Mouse (Mus musculus): Measurements from ENCODE around the gene Atp5d. TPM values are rescaled to one million over a fixed set of nuclear protein-coding genes. Genes with fewer than 3 reads are reported as not detected.
"Not testable (repeated sequence)": the region's sequence is repeated elsewhere in the genome, so short reads cannot be mapped to it uniquely, and the experiment has no call there.

Gene Atp5d
- polyA plus RNA-seq, 1 experiment from 2014 or later, result 454 TPM

DNA sequence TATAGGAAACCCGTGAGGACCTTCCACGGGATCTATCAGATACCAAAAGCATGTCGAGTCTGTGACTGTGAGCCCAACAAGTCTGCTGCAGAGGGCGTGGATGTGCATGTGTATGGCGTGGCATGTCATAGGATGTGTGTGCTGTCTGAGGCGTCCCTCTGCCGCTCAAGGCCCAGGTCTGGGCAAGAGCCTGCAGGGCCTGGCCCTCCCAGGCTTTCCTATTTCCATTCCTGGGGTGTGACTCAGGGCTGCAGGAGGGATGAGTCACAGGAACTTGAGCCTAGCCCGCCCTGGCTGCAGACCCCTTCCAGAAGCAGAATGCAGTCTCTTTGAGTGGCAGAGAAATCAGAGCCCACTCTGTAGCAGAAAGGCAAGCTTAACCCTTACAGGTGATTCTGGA lies 25.3 kb downstream of the Atp5d start:
- Histone ChIP-seq H3K4me1 (ENCODE audit: control insufficient read depth, insufficient read depth, low read length) (peaks cover 43% of the 10 kb centered on the region), H3K9ac (ENCODE audit: low read depth, low read length) (peak overlapping the region; percentile 75; the same call in 1 of the 2 replicates), H3K27me3 (ENCODE audit: control insufficient read depth, insufficient read depth, low read depth, low read length) (no peaks in the 10 kb centered on the region), H3K4me3 (ENCODE audit: low read depth, low read length) (no peak overlapping the region), H3K4me2 (ENCODE audit: low read length) (peak overlapping the region; percentile 97; the same call in 1 of the 2 replicates), H3K27ac (ENCODE audit: low read length) (no peak overlapping the region), H3K36me3 (ENCODE audit: control insufficient read depth, insufficient read depth, low read length) (no peaks in the 10 kb centered on the region), H3K9me3 (replicated peaks; ENCODE audit: control insufficient read depth, low read length, poor library complexity, severe bottlenecking) (no peaks in the 10 kb centered on the region)
- 81% methylated on average over 8 of the region's 8 CpGs for WGBS
- ATAC-seq, result no peak

DNA sequence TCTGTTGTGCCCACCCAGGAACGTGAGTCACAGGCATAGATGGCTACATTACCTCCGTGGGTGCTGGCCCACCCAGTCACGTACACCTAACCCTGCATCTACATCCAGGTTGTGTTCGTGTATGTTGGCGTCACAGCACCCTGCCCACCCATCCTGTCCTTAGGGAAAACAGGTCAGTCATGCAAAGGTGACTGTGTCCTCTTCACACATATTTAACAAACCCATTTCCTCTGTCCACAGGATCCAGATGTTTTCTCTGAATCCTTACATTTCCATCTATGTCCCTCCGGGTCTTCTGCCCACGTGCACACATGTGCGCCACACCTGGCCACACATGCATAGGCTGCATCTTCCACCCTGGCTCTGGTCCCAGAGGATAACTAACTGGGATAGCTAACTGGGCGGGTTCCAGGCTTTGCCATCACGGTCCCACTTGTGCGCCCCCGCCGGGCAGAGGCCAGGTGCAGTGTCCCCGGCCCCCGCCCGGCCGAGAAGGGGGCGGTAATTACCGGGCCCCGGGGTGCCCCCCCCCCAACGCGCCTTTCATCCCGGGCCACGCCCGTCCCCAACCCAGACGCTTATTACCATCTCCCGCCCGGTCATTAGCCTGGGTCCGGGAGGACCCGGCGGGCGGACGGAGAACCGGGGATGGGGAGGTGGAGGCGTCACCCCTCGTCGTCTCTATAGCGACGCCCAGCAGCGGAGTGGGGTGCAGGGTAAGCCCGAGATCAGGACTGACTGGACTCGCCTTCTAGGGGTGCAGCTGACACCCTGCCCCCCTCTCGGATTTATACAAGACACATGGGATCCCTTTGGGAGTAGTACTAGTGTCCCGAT lies 25.9 kb downstream of the Atp5d start:
- Histone ChIP-seq H3K9me3 (replicated peaks; ENCODE audit: control insufficient read depth, low read length, poor library complexity, severe bottlenecking) (no peaks in the 10 kb centered on the region), H3K36me3 (ENCODE audit: control insufficient read depth, insufficient read depth, low read length) (no peaks in the 10 kb centered on the region), H3K27ac (ENCODE audit: low read length) (peak overlapping the region; percentile 82), H3K4me3 (ENCODE audit: low read depth, low read length) (peak overlapping the region; percentile 50), H3K27me3 (ENCODE audit: control insufficient read depth, insufficient read depth, low read depth, low read length) (no peaks in the 10 kb centered on the region), H3K9ac (ENCODE audit: low read depth, low read length) (peak overlapping the region; percentile 75), H3K4me1 (ENCODE audit: control insufficient read depth, insufficient read depth, low read length) (peaks cover 44% of the 10 kb centered on the region), H3K4me2 (ENCODE audit: low read length) (peak overlapping the region; percentile 97)
- 8% methylated on average over 43 of the region's 44 CpGs for WGBS
- ATAC-seq, result peak; percentile 2; the same call in 1 of the 2 replicates

DNA sequence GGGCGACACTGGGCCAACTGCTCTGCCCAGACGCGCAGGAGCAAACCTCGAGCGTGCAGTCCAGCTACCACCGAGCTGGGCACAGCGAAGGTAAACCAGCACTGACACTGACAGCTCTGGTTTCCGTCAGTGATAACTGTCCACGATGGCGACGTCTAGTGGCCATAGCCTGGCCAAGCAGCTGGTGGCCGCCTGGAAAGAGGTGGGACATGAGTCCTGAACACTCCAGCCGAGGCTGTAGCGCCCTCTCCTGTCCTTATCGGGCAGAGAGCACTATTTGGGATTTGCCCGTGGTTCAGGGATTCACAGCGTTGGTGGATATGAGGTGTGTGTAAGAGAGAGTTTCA lies 26.5 kb downstream of the Atp5d start:
- Histone ChIP-seq H3K9me3 (replicated peaks; ENCODE audit: control insufficient read depth, low read length, poor library complexity, severe bottlenecking) (no peaks in the 10 kb centered on the region), H3K27ac (ENCODE audit: low read length) (peak overlapping the region; percentile 82), H3K4me3 (ENCODE audit: low read depth, low read length) (peak overlapping the region; percentile 50), H3K36me3 (ENCODE audit: control insufficient read depth, insufficient read depth, low read length) (no peaks in the 10 kb centered on the region), H3K27me3 (ENCODE audit: control insufficient read depth, insufficient read depth, low read depth, low read length) (no peaks in the 10 kb centered on the region), H3K4me1 (ENCODE audit: control insufficient read depth, insufficient read depth, low read length) (peaks cover 47% of the 10 kb centered on the region), H3K9ac (ENCODE audit: low read depth, low read length) (peak overlapping the region; percentile 75), H3K4me2 (ENCODE audit: low read length) (peak overlapping the region; percentile 97)
- ATAC-seq, result peak; percentile 58
- under 1% methylated on average over 17 of the region's 17 CpGs for WGBS

DNA sequence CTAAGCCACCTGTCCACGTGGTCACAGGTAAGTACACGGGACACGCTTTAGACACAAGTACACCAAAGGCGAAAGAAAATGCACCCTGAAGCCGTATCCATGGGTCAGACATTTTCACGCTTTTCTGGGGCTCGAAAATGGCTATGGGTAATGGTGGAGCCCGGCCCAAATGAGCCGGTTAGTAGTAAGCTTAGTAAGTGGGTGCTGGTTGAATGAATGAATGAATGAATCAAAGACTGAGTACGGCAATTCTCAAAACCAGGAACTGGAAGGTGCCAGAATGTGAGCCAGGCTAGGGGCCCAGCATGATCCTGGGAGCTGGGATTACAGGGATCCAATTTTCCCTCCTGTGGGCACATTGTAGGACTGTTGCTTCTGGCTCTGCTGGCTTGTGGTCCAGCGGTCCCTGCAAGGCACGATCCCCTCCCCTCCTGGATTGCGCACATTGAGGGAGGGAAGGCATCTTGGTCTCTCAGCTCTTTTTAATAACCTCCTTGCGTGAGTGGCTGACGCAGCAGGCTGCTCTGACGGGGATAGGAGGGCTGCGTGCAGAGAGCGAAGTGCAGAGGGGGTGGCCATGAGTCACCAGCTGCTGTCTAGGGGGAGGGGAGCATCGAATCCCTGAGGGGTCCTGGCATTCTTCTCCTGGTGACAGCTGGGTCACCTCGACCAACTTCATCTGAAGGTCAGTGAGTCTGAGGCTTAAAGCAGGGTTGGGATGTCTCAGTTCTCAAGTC lies 27.1 kb downstream of the Atp5d start, which contains the start of gene Cirbp:
Gene Cirbp, plus strand, starts transcription at position 594 of the 737 bp plus-strand sequence.
- 13% methylated on average over 20 of the region's 20 CpGs for WGBS

DNA sequence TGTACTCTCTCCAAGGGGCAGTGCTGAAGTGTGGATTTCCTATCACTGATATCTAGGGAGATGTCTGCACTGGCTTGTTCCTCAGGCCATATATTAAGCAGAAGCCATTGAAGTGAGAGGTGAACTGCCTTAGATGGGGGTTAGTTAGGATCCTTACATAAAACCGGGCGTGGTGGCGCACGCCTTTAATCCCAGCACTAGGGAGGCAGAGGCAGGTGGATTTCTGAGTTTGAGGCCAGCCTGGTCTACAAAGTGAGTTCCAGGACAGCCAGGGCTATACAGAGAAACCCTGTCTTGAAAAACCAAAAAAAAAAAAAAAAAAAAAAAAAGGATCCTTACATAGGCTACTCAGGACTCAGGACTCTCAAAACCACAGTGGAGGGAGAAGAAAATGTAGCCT lies 27.7 kb downstream of the Atp5d start:
- peak overlapping the region; percentile 82 for H3K27ac ChIP-seq (ENCODE audit: low read length)

More for the DNA sequence above, 27.1 kb downstream of the Atp5d start, which contains the start of gene Cirbp:
- Histone ChIP-seq H3K27me3 (ENCODE audit: control insufficient read depth, insufficient read depth, low read depth, low read length) (no peaks in the 10 kb centered on the region), H3K36me3 (ENCODE audit: control insufficient read depth, insufficient read depth, low read length) (peaks cover 3% of the 10 kb centered on the region; the same call in 1 of the 2 replicates), H3K9me3 (replicated peaks; ENCODE audit: control insufficient read depth, low read length, poor library complexity, severe bottlenecking) (no peaks in the 10 kb centered on the region), H3K9ac (ENCODE audit: low read depth, low read length) (peak within 1 kb of the TSS; percentile 75), H3K4me2 (ENCODE audit: low read length) (peak within 1 kb of the TSS; percentile 97), H3K4me1 (ENCODE audit: control insufficient read depth, insufficient read depth, low read length) (peaks cover 47% of the 10 kb centered on the region), H3K27ac (ENCODE audit: low read length) (peak within 1 kb of the TSS; percentile 100), H3K4me3 (ENCODE audit: low read depth, low read length) (peak within 1 kb of the TSS; percentile 50)
- ATAC-seq, result no peak

DNA sequence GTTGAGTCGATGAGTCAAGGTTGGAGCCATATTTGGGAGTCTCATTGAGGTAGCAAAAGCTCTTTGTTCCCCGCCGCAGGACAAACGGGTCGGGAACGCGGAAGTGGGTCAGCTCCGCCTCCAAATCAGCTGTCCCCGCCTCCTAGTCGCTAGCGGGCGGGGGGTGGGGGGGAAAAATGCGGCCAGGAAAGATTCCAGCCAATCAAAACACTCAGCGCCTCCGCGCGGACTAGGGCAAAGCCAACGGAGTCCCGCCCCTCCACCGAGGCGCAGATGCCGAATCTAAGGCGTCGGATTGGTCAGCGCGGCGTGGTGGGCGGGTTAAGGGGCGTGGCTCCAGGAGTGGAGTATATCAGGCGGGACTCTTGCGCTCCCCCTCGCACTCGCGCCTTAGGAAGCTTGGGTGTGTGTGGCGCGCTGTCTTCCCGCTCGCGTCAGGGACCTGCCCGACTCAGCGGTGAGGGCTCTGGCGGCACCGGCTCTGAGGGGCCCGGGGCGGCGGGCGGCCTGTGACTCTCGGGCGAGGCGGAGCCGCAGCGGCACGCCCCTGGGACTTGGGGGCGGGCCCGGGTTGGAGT lies 29.1 kb downstream of the Atp5d start:
- Histone ChIP-seq H3K36me3 (ENCODE audit: control insufficient read depth, insufficient read depth, low read length) (peaks cover 19% of the 10 kb centered on the region), H3K4me2 (ENCODE audit: low read length) (peak overlapping the region; percentile 77), H3K4me1 (ENCODE audit: control insufficient read depth, insufficient read depth, low read length) (peaks cover 51% of the 10 kb centered on the region), H3K9ac (ENCODE audit: low read depth, low read length) (peak overlapping the region; percentile 99), H3K4me3 (ENCODE audit: low read depth, low read length) (peak overlapping the region; percentile 93), H3K27ac (ENCODE audit: low read length) (peak overlapping the region; percentile 100), H3K9me3 (replicated peaks; ENCODE audit: control insufficient read depth, low read length, poor library complexity, severe bottlenecking) (no peaks in the 10 kb centered on the region), H3K27me3 (ENCODE audit: control insufficient read depth, insufficient read depth, low read depth, low read length) (no peaks in the 10 kb centered on the region)
- ATAC-seq, result peak; percentile 91
- under 1% methylated on average over 49 of the region's 55 CpGs for WGBS

More for the DNA sequence above, 27.7 kb downstream of the Atp5d start:
- not testable (repeated sequence) for H3K4me3 ChIP-seq (ENCODE audit: low read depth, low read length); H3K36me3 ChIP-seq (ENCODE audit: control insufficient read depth, insufficient read depth, low read length); H3K9me3 ChIP-seq (replicated peaks; ENCODE audit: control insufficient read depth, low read length, poor library complexity, severe bottlenecking); H3K27me3 ChIP-seq (ENCODE audit: control insufficient read depth, insufficient read depth, low read depth, low read length); ATAC-seq
- H3K4me2 ChIP-seq (ENCODE audit: low read length), result peak overlapping the region; percentile 97
- H3K9ac ChIP-seq (ENCODE audit: low read depth, low read length), result peak overlapping the region; percentile 75
- 93% methylated on average over 4 of the region's 4 CpGs for WGBS
- H3K4me1 ChIP-seq (ENCODE audit: control insufficient read depth, insufficient read depth, low read length), result peaks cover 46% of the 10 kb centered on the region

DNA sequence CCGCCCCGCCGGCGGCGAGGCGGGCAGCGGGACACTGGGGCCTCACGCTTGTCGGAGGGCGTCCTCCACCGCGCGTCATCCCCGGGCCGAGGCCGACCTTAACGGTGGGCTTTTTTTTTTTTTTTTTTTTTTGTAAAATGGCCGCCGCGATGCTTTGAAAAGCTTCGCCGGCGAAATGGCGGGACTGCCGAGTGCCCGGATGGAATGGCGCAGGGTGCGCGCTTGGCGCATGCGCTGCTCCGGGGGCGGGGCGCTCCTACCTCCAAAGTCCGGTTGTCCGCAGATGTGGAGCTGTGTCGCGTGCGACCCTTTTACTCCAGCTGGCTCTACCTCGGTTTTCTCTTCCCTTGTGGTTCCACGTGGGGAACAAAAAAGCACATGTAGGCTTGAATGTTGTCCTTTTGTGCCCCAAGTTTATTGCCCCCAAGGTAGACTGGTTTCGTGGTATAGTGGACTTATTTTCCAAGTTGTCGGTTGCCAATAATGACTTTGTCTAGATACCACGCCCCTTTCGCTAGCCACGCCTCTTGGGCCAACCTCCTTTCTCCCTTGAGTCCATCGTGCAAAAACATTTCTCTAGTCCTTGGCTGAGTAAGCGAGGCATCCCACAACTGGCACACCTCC lies 29.7 kb downstream of the Atp5d start:
- H3K4me1 ChIP-seq (ENCODE audit: control insufficient read depth, insufficient read depth, low read length), result peaks cover 53% of the 10 kb centered on the region
- WGBS, result 1% methylated on average over 47 of the region's 48 CpGs
- peak overlapping the region; percentile 100 for H3K27ac ChIP-seq (ENCODE audit: low read length)
- peaks cover 19% of the 10 kb centered on the region for H3K36me3 ChIP-seq (ENCODE audit: control insufficient read depth, insufficient read depth, low read length)
- peak; percentile 46 for ATAC-seq
- H3K9ac ChIP-seq (ENCODE audit: low read depth, low read length), result peak overlapping the region; percentile 99
- peak overlapping the region; percentile 77 for H3K4me2 ChIP-seq (ENCODE audit: low read length)
- H3K9me3 ChIP-seq (replicated peaks; ENCODE audit: control insufficient read depth, low read length, poor library complexity, severe bottlenecking), result no peaks in the 10 kb centered on the region
- H3K27me3 ChIP-seq (ENCODE audit: control insufficient read depth, insufficient read depth, low read depth, low read length), result no peaks in the 10 kb centered on the region
- H3K4me3 ChIP-seq (ENCODE audit: low read depth, low read length), result peak overlapping the region; percentile 93

DNA sequence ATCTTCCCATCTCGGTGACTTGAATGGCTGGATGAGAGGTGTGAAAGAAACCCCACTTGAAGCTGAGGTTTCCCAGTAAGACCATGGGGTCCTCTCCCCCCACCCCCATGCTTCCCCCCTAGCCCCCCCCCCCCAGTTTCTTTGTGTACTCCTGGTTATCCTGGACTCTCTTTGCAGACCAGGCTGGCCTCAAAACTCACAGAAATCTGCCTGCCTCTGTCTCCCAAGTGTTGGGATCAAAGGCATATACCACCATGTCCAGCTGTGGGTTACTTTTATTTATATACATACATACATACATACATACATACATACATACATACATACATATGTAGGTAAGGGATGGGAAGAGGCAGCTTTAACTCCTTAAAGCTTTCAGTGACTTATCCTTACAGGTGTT lies 30.6 kb downstream of the Atp5d start:
- H3K4me3 ChIP-seq (ENCODE audit: low read depth, low read length), result peak overlapping the region; percentile 93
- no peak for ATAC-seq
- no peaks in the 10 kb centered on the region for H3K9me3 ChIP-seq (replicated peaks; ENCODE audit: control insufficient read depth, low read length, poor library complexity, severe bottlenecking)
- H3K27ac ChIP-seq (ENCODE audit: low read length), result peak overlapping the region; percentile 100; the same call in 1 of the 2 replicates
- peak overlapping the region; percentile 77 for H3K4me2 ChIP-seq (ENCODE audit: low read length)
- peaks cover 52% of the 10 kb centered on the region for H3K4me1 ChIP-seq (ENCODE audit: control insufficient read depth, insufficient read depth, low read length)
- 29% methylated on average over 1 of the region's 1 CpGs for WGBS
- H3K9ac ChIP-seq (ENCODE audit: low read depth, low read length), result peak overlapping the region; percentile 99; the same call in 1 of the 2 replicates
- no peaks in the 10 kb centered on the region for H3K27me3 ChIP-seq (ENCODE audit: control insufficient read depth, insufficient read depth, low read depth, low read length)
- H3K36me3 ChIP-seq (ENCODE audit: control insufficient read depth, insufficient read depth, low read length), result peaks cover 19% of the 10 kb centered on the region
